In the genomic region with DNA sequence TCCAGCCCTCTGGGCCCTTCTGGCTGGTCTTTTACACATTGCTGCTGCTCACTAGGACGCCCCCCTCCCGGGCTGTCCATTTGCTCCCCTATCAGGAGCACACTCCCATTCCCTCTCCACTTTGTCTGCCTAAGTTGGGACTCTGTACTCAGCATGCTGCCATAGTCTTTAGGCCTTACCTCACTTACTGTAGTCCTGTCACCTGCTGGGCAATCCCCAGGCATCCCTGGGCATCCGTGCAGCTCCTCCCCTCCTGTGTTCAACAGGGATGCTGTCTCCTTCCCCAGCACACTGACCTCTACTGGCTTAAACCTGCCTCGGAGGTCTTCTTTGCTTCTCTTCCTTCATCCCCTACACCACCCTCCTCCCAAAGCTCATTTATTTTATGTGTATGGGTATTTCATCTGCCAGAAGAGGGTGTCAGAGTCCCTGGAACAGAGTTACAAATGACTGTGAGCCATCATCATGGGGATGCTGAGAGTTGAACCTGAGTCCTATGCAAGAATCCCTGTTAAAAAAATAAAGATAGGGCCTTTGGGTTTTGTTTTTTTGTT, we compare ENCODE assay signal across 14 mouse cellular contexts. TPM values are rescaled to one million over a fixed set of nuclear protein-coding genes. Genes with fewer than 3 reads are reported as not detected.
DNase-seq lines count a peak whose midpoint lies in the region; ATAC-seq and TF ChIP-seq lines count a peak whose summit lies in the region.
"Had no signal": no experiment of that assay in that cellular context is flagged by ENCODE, and none has a peak within 500 bp of the region (broad histone marks: within the 10 kb centered on the region; RNA-seq: fewer than 3 reads in every experiment).

No protein-coding gene starts in this region.

- no peak overlapping the region for H3K4me3 ChIP-seq in cerebellum, adult 2 months (replicated peaks; ENCODE audit: insufficient read depth, low read depth, low read length)
- no peak overlapping the region for H3K4me3 ChIP-seq in layer of hippocampus, adult 2 months
- H3K4me3 ChIP-seq: stomach, embryonic 15.5 days had no signal

- no peak for DNase-seq in cerebellum, adult 2 months
- DNase-seq in cerebellum, adult 8-10 months = no peak
- DNase-seq in layer of hippocampus, adult 2 months (ENCODE audit: low spot score in 2 of 2) = no peak
- DNase-seq in layer of hippocampus, adult 11-12 months (ENCODE audit: low spot score) = no peak
- DNase-seq in Patski (ENCODE audit: low read depth, low spot score) = no peak
- peak; percentile 6 for DNase-seq in retina, embryonic 14.5 days (ENCODE audit: low spot score)
- DNase-seq in adrenal gland, postnatal 14 days = no peak
- DNase-seq in spleen, postnatal 4 days (ENCODE audit: low spot score in 2 of 2) = no peak
- DNase-seq: gastrocnemius, postnatal 25 days; heart, postnatal 10 days; kidney, adult 8-10 months; right cerebral cortex, postnatal 14 days had no signal

- ATAC-seq in Patski = no peak

- no peaks in the 10 kb centered on the region for H3K27me3 ChIP-seq in cerebellum, adult 2 months (ENCODE audit: control insufficient read depth, insufficient read depth, low read length)
- no peaks in the 10 kb centered on the region for H3K27me3 ChIP-seq in Patski
- H3K27me3 ChIP-seq: stomach, embryonic 15.5 days had no signal

- peaks cover 40% of the 10 kb centered on the region for H3K4me1 ChIP-seq in cerebellum, adult 2 months (ENCODE audit: control insufficient read depth, insufficient read depth, low read length)

- CTCF ChIA-PET in Patski (lab: Charles Lee) = interaction anchor here (0.7 to 2.7 kb wide), 6 partner anchors 16 to 390 kb away, joined by 3 to 7 read pairs (median 3); no protein-coding TSS in a partner anchor

- in situ Hi-C loops in Patski (cut with MboI; ENCODE audit: low pct_unique_long_range_greater_than_20kb) = loop anchor here (5.0 kb wide), 1 partner anchor 55 kb away; no protein-coding TSS in a partner anchor

- no peak for TF ChIP-seq POLR2A in cerebellum, adult 2 months (IDR thresholded peaks at IDR 0.05; ENCODE audit: borderline replicate concordance, insufficient read depth, low read length)

- POLR2A ChIA-PET in Patski (lab: Charles Lee) = interaction anchor here (0.6 kb wide), 1 partner anchor 128 kb away, joined by 3 read pairs; no protein-coding TSS in a partner anchor

- WGBS in cerebellum, adult 2 months = 38% methylated on average over 4 of the region's 4 CpGs

- H3K27ac ChIP-seq in cerebellum, adult 2 months (ENCODE audit: insufficient read depth, low read length) = 0 out of 2 replicates have a peak overlapping the region, but pooled peaks have one; percentile 14
- peak overlapping the region; percentile 88 for H3K27ac ChIP-seq in layer of hippocampus, adult 2 months
- H3K27ac ChIP-seq: macrophage; stomach, embryonic 15.5 days had no signal

- TF ChIP-seq CTCF in cerebellum, adult 2 months (IDR thresholded peaks at IDR 0.05; ENCODE audit: borderline replicate concordance, insufficient read depth, low read depth, low read length) = 0 out of 2 replicates have a peak, but pooled peaks have one; percentile 8
- TF ChIP-seq CTCF in layer of hippocampus, adult 2 months (conservative IDR thresholded peaks at IDR 0.05) = peak; percentile 47
- TF ChIP-seq CTCF in Patski (IDR thresholded peaks at IDR 0.05) = peak; percentile 46

RNA-seq across cellular contexts. Expression of a gene that starts 44.7 kb away (rescaled TPM):
- 15.1 and 15.8 TPM in 2 replicates for polyA plus RNA-seq in cerebellum, adult 2 months (2012; rRNA removed)
- total RNA-seq in layer of hippocampus, adult 2 months (2021) = 10 to 100 TPM; 15.2 to 16.5 TPM
- 9.4 TPM for polyA plus RNA-seq in Patski (2021)
- total RNA-seq in adrenal gland, postnatal 14 days (2021) = 28.4 and 28.8 TPM in 2 replicates
